Comparison of ENCODE assay signal across 12 mouse cellular contexts in genomic region chr4:125194722-125195380, GRCm38 (mm10).
DNase-seq lines count a peak whose midpoint lies in the region; ATAC-seq and TF ChIP-seq lines count a peak whose summit lies in the region.
"Had no signal": no experiment of that assay in that cellular context is flagged by ENCODE, and none has a peak within 500 bp of the region (broad histone marks: within the 10 kb centered on the region; RNA-seq: fewer than 3 reads in every experiment).

No protein-coding gene starts in this region.

- no peak overlapping the region for H3K9ac ChIP-seq in forebrain, embryonic 15.5 days (replicated peaks)
- H3K9ac ChIP-seq in neural tube, embryonic 15.5 days (replicated peaks): no peak overlapping the region
- H3K9ac ChIP-seq: liver, embryonic 15.5 days had no signal

- no peak for TF ChIP-seq CTCF in thymus, adult 2 months (IDR thresholded peaks at IDR 0.05; ENCODE audit: borderline replicate concordance, control insufficient read depth, extremely low read depth, insufficient read depth, low read length, poor library complexity)

- peak; percentile 63 for ATAC-seq in forebrain, embryonic 15.5 days (replicated peaks)
- peak; percentile 40; the same call in 1 of the 2 replicates for ATAC-seq in neural tube, embryonic 15.5 days (ENCODE audit: low FRiP score)

- intact Hi-C loops in left cerebral cortex, postnatal 4 days (cut with DNase I): no loop called here

- peak; percentile 44 to 61 for DNase-seq in cerebellum, postnatal 14 days
- no peak for DNase-seq in cerebellum, postnatal 4 days (ENCODE audit: low spot score in 2 of 2)
- peak; percentile 24 for DNase-seq in left cerebral cortex, postnatal 4 days
- no peak for DNase-seq in left cerebral cortex, adult 11 months (ENCODE audit: low spot score)
- DNase-seq in thymus, postnatal 4 days: no peak
- DNase-seq in thymus, adult 2 months: no peak
- DNase-seq: kidney, adult 11 months had no signal

- peaks cover 49% of the 10 kb centered on the region for H3K4me1 ChIP-seq in forebrain, embryonic 15.5 days
- H3K4me1 ChIP-seq in neural tube, embryonic 15.5 days: peaks cover 34% of the 10 kb centered on the region
- H3K4me1 ChIP-seq in thymus, adult 2 months (replicated peaks; ENCODE audit: control insufficient read depth, insufficient read depth, low read length): no peaks in the 10 kb centered on the region
- H3K4me1 ChIP-seq: liver, embryonic 15.5 days; megakaryocyte, embryonic 14.5 days had no signal

- no peaks in the 10 kb centered on the region for H3K36me3 ChIP-seq in forebrain, embryonic 15.5 days
- no peaks in the 10 kb centered on the region for H3K36me3 ChIP-seq in neural tube, embryonic 15.5 days
- no peaks in the 10 kb centered on the region for H3K36me3 ChIP-seq in thymus, adult 2 months (ENCODE audit: control insufficient read depth, insufficient read depth, low read length)
- H3K36me3 ChIP-seq: G1E; liver, embryonic 15.5 days had no signal

- peak overlapping the region; percentile 62 for H3K27ac ChIP-seq in forebrain, embryonic 15.5 days (replicated peaks)
- H3K27ac ChIP-seq in neural tube, embryonic 15.5 days (replicated peaks): 0 out of 2 replicates have a peak overlapping the region, but pooled peaks have one; percentile 23
- no peak overlapping the region for H3K27ac ChIP-seq in thymus, adult 2 months (ENCODE audit: control insufficient read depth, insufficient read depth, low read length)
- H3K27ac ChIP-seq: liver, embryonic 15.5 days had no signal

- WGBS in forebrain, embryonic 15.5 days: 4% methylated on average over 12 of the region's 12 CpGs
- WGBS in neural tube, embryonic 15.5 days: 8% methylated on average over 12 of the region's 12 CpGs
- WGBS in thymus, adult 2 months: 67% methylated on average over 12 of the region's 12 CpGs

- no peaks in the 10 kb centered on the region for H3K27me3 ChIP-seq in forebrain, embryonic 15.5 days
- peaks cover 6% of the 10 kb centered on the region; the same call in 1 of the 2 replicates for H3K27me3 ChIP-seq in neural tube, embryonic 15.5 days (replicated peaks)
- no peaks in the 10 kb centered on the region for H3K27me3 ChIP-seq in thymus, adult 2 months (ENCODE audit: control insufficient read depth, insufficient read depth, low read length)
- H3K27me3 ChIP-seq: liver, embryonic 15.5 days had no signal

- H3K4me3 ChIP-seq in forebrain, embryonic 15.5 days: no peak overlapping the region
- H3K4me3 ChIP-seq in neural tube, embryonic 15.5 days (replicated peaks): no peak overlapping the region
- no peak overlapping the region for H3K4me3 ChIP-seq in thymus, adult 2 months (ENCODE audit: control insufficient read depth, insufficient read depth, low read length)
- H3K4me3 ChIP-seq: liver, embryonic 15.5 days; megakaryocyte, embryonic 14.5 days had no signal

- peak overlapping the region; percentile 25 for H3K4me2 ChIP-seq in forebrain, embryonic 15.5 days (replicated peaks)
- peak overlapping the region; percentile 42; the same call in 1 of the 2 replicates for H3K4me2 ChIP-seq in neural tube, embryonic 15.5 days
- H3K4me2 ChIP-seq: liver, embryonic 15.5 days had no signal

- H3K9me3 ChIP-seq in forebrain, embryonic 15.5 days: no peaks in the 10 kb centered on the region
- no peaks in the 10 kb centered on the region for H3K9me3 ChIP-seq in neural tube, embryonic 15.5 days (replicated peaks)
- H3K9me3 ChIP-seq: liver, embryonic 15.5 days; megakaryocyte, embryonic 14.5 days had no signal

- no peak for TF ChIP-seq POLR2A in thymus, adult 2 months (IDR thresholded peaks at IDR 0.05; ENCODE audit: control insufficient read depth, extremely low read depth, insufficient read depth, low read length, poor library complexity)

Comparison
In these comparisons a context has a peak if more than half of its experiments do, and no peak if none do; other contexts are left out.
1. DNase-seq: peak in cerebellum, postnatal 14 days (2 of 2) and left cerebral cortex, postnatal 4 days (single experiment); none in cerebellum, postnatal 4 days (0 of 2), left cerebral cortex, adult 11 months (single experiment), thymus, postnatal 4 days (single experiment) and thymus, adult 2 months (single experiment).